Mouse (Mus musculus) left cerebral cortex, adult 9 months (tissue): ENCODE results near the gene Mup13.
"Not testable (repeated sequence)": the region's sequence is repeated elsewhere in the genome, so short reads cannot be mapped to it uniquely, and the experiment has no call there.

Experiments
- DNase-seq, 2 experiments: peaks; one replicate each; pipeline ENCODE4 v3.0.0; 2022; ENCODE audit warnings: low spot score in 2 of 2

Mup13 gene

GRCm38 (mm10) chr4:61228186-61228585 lies at the start of gene Mup13:
TSS of gene Mup13 (minus strand) at chr4:61228286.
- not testable (repeated sequence) for DNase-seq
